Mouse (Mus musculus) heart, embryonic 12.5 days (tissue): ENCODE data around the gene Mpst. TPM values are rescaled to one million over a fixed set of nuclear protein-coding genes. Genes with fewer than 3 reads are reported as not detected.

Source experiments
- ATAC-seq: fragments of 200-750 bp; cut with Nextera tagmentation; 2 replicates; pipeline ENCODE4 v1.8.0; 2017; ENCODE audit warnings: moderate TSS enrichment, moderate library complexity; ENCODE audit not compliant: insufficient number of reproducible peaks, low FRiP score
- H3K27ac ChIP-seq: fragments of 300-500 bp; sonication (generic); 2 replicates; pipeline ENCODE4 v1.5.1; 2016; ENCODE audit warnings: mild to moderate bottlenecking, moderate library complexity; ENCODE audit not compliant: poor library complexity, severe bottlenecking
- H3K27me3 ChIP-seq: fragments of 300-500 bp; sonication (generic); replicated peaks from 2 replicates; pipeline ENCODE4 v1.6.1; 2016; ENCODE audit warnings: mild to moderate bottlenecking, moderate library complexity
- H3K36me3 ChIP-seq: fragments of 300-500 bp; sonication (generic); 2 replicates; pipeline ENCODE4 v1.6.1; 2016; ENCODE audit warnings: mild to moderate bottlenecking, moderate library complexity
- H3K4me1 ChIP-seq: fragments of 300-500 bp; sonication (generic); replicated peaks from 2 replicates; pipeline ENCODE4 v1.6.1; 2016; ENCODE audit warnings: mild to moderate bottlenecking
- H3K4me2 ChIP-seq: fragments of 300-500 bp; sonication (generic); 2 replicates; pipeline ENCODE4 v1.6.1; 2016; ENCODE audit warnings: mild to moderate bottlenecking, moderate library complexity
- H3K4me3 ChIP-seq: fragments of 300-500 bp; sonication (generic); 2 replicates; pipeline ENCODE4 v1.5.1; 2016; ENCODE audit warnings: mild to moderate bottlenecking
- H3K9ac ChIP-seq: fragments of 300-500 bp; sonication (generic); 2 replicates; pipeline ENCODE4 v1.6.1; 2016; ENCODE audit warnings: mild to moderate bottlenecking, moderate library complexity
- H3K9me3 ChIP-seq: fragments of 300-500 bp; sonication (generic); replicated peaks from 2 replicates; pipeline ENCODE4 v1.6.1; 2016; ENCODE audit warnings: mild to moderate bottlenecking, moderate library complexity
- WGBS: fragments of 180-500 bp; shearing (Covaris S2); methylation state at CpG from one replicate; pipeline ENCODE4 v1.1.7; 2016; 5-methylcytosine and 5-hydroxymethylcytosine counted together
- polyA plus RNA-seq: library from polyadenylated mRNA; unstranded; fragments of >200 nt; fragmentation: Nextera tagmentation; extraction: Ambion mirVana; gene quantifications from 2 replicates; pipeline ENCODE4 v1.2.1, GENCODE M21; 2016

Gene Mpst
- polyA plus RNA-seq = 0.32 and 1.1 TPM in 2 replicates

GRCm38 (mm10) chr15:78406293-78406934, at the start of gene Mpst:
Gene Mpst (plus strand): TSS chr15:78406416.
- no peaks in the 10 kb centered on the region for H3K9me3 ChIP-seq
- H3K4me3 ChIP-seq = peak within 1 kb of the TSS; percentile 69
- H3K4me2 ChIP-seq = peak within 1 kb of the TSS; percentile 90
- under 1% methylated on average over 40 of the region's 40 CpGs for WGBS
- H3K9ac ChIP-seq = peak within 1 kb of the TSS; percentile 83
- H3K27ac ChIP-seq = peak within 1 kb of the TSS; percentile 89
- H3K36me3 ChIP-seq = no peaks in the 10 kb centered on the region
- peak; percentile 90 for ATAC-seq
- peaks cover 66% of the 10 kb centered on the region for H3K4me1 ChIP-seq
- H3K27me3 ChIP-seq = peaks cover 41% of the 10 kb centered on the region

GRCm38 (mm10) chr15:78365916-78366315, 40.3 kb upstream of the Mpst start:
- H3K9me3 ChIP-seq = peaks cover 2% of the 10 kb centered on the region; the same call in 1 of the 2 replicates
- no peak overlapping the region for H3K27ac ChIP-seq
- H3K4me1 ChIP-seq = peaks cover 5% of the 10 kb centered on the region
- H3K4me3 ChIP-seq = no peak overlapping the region
- no peaks in the 10 kb centered on the region for H3K36me3 ChIP-seq
- H3K27me3 ChIP-seq = peaks cover 39% of the 10 kb centered on the region
- no peak overlapping the region for H3K9ac ChIP-seq
- no peak for ATAC-seq
- H3K4me2 ChIP-seq = no peak overlapping the region
- 75% methylated on average over 2 of the region's 2 CpGs for WGBS

GRCm38 (mm10) chr15:78366875-78367274, 39.3 kb upstream of the Mpst start:
- Histone ChIP-seq H3K4me3 (no peak overlapping the region), H3K27me3 (peaks cover 40% of the 10 kb centered on the region), H3K4me2 (no peak overlapping the region), H3K4me1 (peaks cover 5% of the 10 kb centered on the region), H3K9me3 (no peaks in the 10 kb centered on the region; the same call in 1 of the 2 replicates), H3K36me3 (no peaks in the 10 kb centered on the region), H3K27ac (no peak overlapping the region), H3K9ac (no peak overlapping the region)
- ATAC-seq = no peak
- WGBS = 79% methylated on average over 8 of the region's 8 CpGs

GRCm38 (mm10) chr15:78367811-78368210, 38.4 kb upstream of the Mpst start:
- no peak overlapping the region for H3K4me3 ChIP-seq
- WGBS = 63% methylated on average over 3 of the region's 3 CpGs
- H3K27ac ChIP-seq = no peak overlapping the region
- no peak overlapping the region for H3K4me2 ChIP-seq
- no peaks in the 10 kb centered on the region; the same call in 1 of the 2 replicates for H3K9me3 ChIP-seq
- H3K4me1 ChIP-seq = peaks cover 5% of the 10 kb centered on the region
- peaks cover 42% of the 10 kb centered on the region for H3K27me3 ChIP-seq
- no peaks in the 10 kb centered on the region for H3K36me3 ChIP-seq
- no peak overlapping the region for H3K9ac ChIP-seq
- no peak for ATAC-seq

- ATAC-seq = peak; percentile 18; the same call in 1 of the 2 replicates
- Histone ChIP-seq H3K9ac (no peak overlapping the region), H3K27ac (no peak overlapping the region), H3K27me3 (peaks cover 42% of the 10 kb centered on the region), H3K36me3 (no peaks in the 10 kb centered on the region), H3K4me1 (peaks cover 5% of the 10 kb centered on the region), H3K4me2 (no peak overlapping the region), H3K4me3 (no peak overlapping the region), H3K9me3 (no peaks in the 10 kb centered on the region; the same call in 1 of the 2 replicates)
- 3% methylated on average over 8 of the region's 8 CpGs for WGBS
Measured at GRCm38 (mm10) chr15:78368926-78369346, 37.3 kb upstream of the Mpst start.

GRCm38 (mm10) chr15:78369641-78370040, 36.6 kb upstream of the Mpst start:
- no peak overlapping the region for H3K4me3 ChIP-seq
- H3K4me1 ChIP-seq = peaks cover 5% of the 10 kb centered on the region
- 70% methylated on average over 1 of the region's 1 CpGs for WGBS
- no peak overlapping the region for H3K27ac ChIP-seq
- H3K9ac ChIP-seq = no peak overlapping the region
- no peak for ATAC-seq
- H3K36me3 ChIP-seq = no peaks in the 10 kb centered on the region
- no peaks in the 10 kb centered on the region; the same call in 1 of the 2 replicates for H3K9me3 ChIP-seq
- peaks cover 42% of the 10 kb centered on the region for H3K27me3 ChIP-seq
- H3K4me2 ChIP-seq = no peak overlapping the region

- no peak overlapping the region for H3K27ac ChIP-seq
- ATAC-seq = no peak
- no peak overlapping the region for H3K9ac ChIP-seq
- H3K4me3 ChIP-seq = no peak overlapping the region
- no peaks in the 10 kb centered on the region for H3K36me3 ChIP-seq
- H3K4me1 ChIP-seq = peaks cover 5% of the 10 kb centered on the region
- no peak overlapping the region for H3K4me2 ChIP-seq
- H3K9me3 ChIP-seq = no peaks in the 10 kb centered on the region; the same call in 1 of the 2 replicates
- WGBS = 67% methylated on average over 3 of the region's 3 CpGs
- H3K27me3 ChIP-seq = peaks cover 28% of the 10 kb centered on the region
Measured at GRCm38 (mm10) chr15:78372796-78373195, 33.4 kb upstream of the Mpst start.

GRCm38 (mm10) chr15:78374204-78374603, 32.0 kb upstream of the Mpst start:
- Histone ChIP-seq H3K27ac (no peak overlapping the region), H3K4me2 (no peak overlapping the region), H3K4me3 (no peak overlapping the region), H3K27me3 (peaks cover 23% of the 10 kb centered on the region), H3K9ac (no peak overlapping the region), H3K4me1 (peaks cover 2% of the 10 kb centered on the region), H3K9me3 (peaks cover 3% of the 10 kb centered on the region), H3K36me3 (no peaks in the 10 kb centered on the region)
- no peak for ATAC-seq
- whole genome bisulfite sequencing = 63% methylated on average over 3 of the region's 3 CpGs

- Histone ChIP-seq H3K4me3 (no peak overlapping the region), H3K27me3 (peaks cover 9% of the 10 kb centered on the region; the same call in 1 of the 2 replicates), H3K9ac (no peak overlapping the region), H3K36me3 (no peaks in the 10 kb centered on the region), H3K9me3 (peaks cover 7% of the 10 kb centered on the region; the same call in 1 of the 2 replicates), H3K4me2 (no peak overlapping the region), H3K4me1 (no peaks in the 10 kb centered on the region), H3K27ac (no peak overlapping the region)
- ATAC-seq = no peak
- WGBS = 78% methylated on average over 10 of the region's 10 CpGs
Measured at GRCm38 (mm10) chr15:78377859-78378258, 28.4 kb upstream of the Mpst start.

- Histone ChIP-seq H3K4me2 (no peak overlapping the region), H3K9me3 (peaks cover 7% of the 10 kb centered on the region; the same call in 1 of the 2 replicates), H3K36me3 (no peaks in the 10 kb centered on the region), H3K27ac (no peak overlapping the region), H3K4me3 (no peak overlapping the region), H3K27me3 (peaks cover 9% of the 10 kb centered on the region; the same call in 1 of the 2 replicates), H3K4me1 (no peaks in the 10 kb centered on the region), H3K9ac (no peak overlapping the region)
- WGBS = 79% methylated on average over 10 of the region's 10 CpGs
- ATAC-seq = no peak
Measured at GRCm38 (mm10) chr15:78378556-78378955, 27.7 kb upstream of the Mpst start.

- Histone ChIP-seq H3K36me3 (no peaks in the 10 kb centered on the region), H3K4me1 (no peaks in the 10 kb centered on the region), H3K27me3 (peaks cover 9% of the 10 kb centered on the region; the same call in 1 of the 2 replicates), H3K9ac (no peak overlapping the region), H3K4me3 (no peak overlapping the region), H3K4me2 (no peak overlapping the region), H3K9me3 (peaks cover 7% of the 10 kb centered on the region; the same call in 1 of the 2 replicates), H3K27ac (no peak overlapping the region)
- WGBS = 66% methylated on average over 2 of the region's 2 CpGs
- ATAC-seq = no peak
Measured at GRCm38 (mm10) chr15:78380208-78380607, 26.0 kb upstream of the Mpst start.
